Mouse (Mus musculus) ES-Bruce4 (cell line): Measurements from ENCODE around the gene Peli2. TPM values are rescaled to one million over a fixed set of nuclear protein-coding genes. Genes with fewer than 3 reads are reported as not detected.

ENCODE experiments used
- H3K27ac ChIP-seq: 2 replicates; pipeline ENCODE4 v1.5.1; 2012; ENCODE audit warnings: low read length, inconsistent platforms; ENCODE audit not compliant: insufficient read depth
- H3K27me3 ChIP-seq: 2 replicates; pipeline ENCODE4 v1.6.1; 2012; ENCODE audit warnings: mild to moderate bottlenecking, low read length, inconsistent platforms; ENCODE audit not compliant: control insufficient read depth, poor library complexity, insufficient read depth, severe bottlenecking
- H3K36me3 ChIP-seq: 2 replicates; pipeline ENCODE4 v1.6.1; 2012; ENCODE audit warnings: inconsistent platforms, mild to moderate bottlenecking, low read length, moderate library complexity; ENCODE audit not compliant: control insufficient read depth, poor library complexity, insufficient read depth, severe bottlenecking
- H3K4me1 ChIP-seq: one replicate; pipeline ENCODE4 v1.8.1; 2011; ENCODE audit warnings: low read length; ENCODE audit not compliant: control insufficient read depth, insufficient read depth
- H3K4me3 ChIP-seq: 2 replicates; pipeline ENCODE4 v1.5.1; 2011; ENCODE audit warnings: low read depth, mild to moderate bottlenecking, low read length
- H3K9ac ChIP-seq: 2 replicates; pipeline ENCODE4 v1.6.1; 2012; ENCODE audit warnings: low read depth, mild to moderate bottlenecking, inconsistent platforms; ENCODE audit not compliant: poor library complexity, severe bottlenecking
- H3K9me3 ChIP-seq: replicated peaks from 2 replicates; pipeline ENCODE4 v1.6.1; 2012; ENCODE audit warnings: mild to moderate bottlenecking, low read length, inconsistent platforms; ENCODE audit not compliant: control insufficient read depth, poor library complexity, insufficient read depth, severe bottlenecking
- CTCF ChIP-seq: IDR thresholded peaks from one replicate; pipeline ENCODE4 v1.8.1; 2011; ENCODE audit warnings: low read depth, low read length
- EP300 ChIP-seq: IDR thresholded peaks from 2 replicates; pipeline ENCODE4 v1.6.1; 2011; ENCODE audit warnings: low read depth, low read length; ENCODE audit not compliant: insufficient read depth
- POLR2A ChIP-seq: IDR thresholded peaks from one replicate; pipeline ENCODE4 v1.8.1; 2011; ENCODE audit warnings: low read length; ENCODE audit not compliant: insufficient read depth
- polyA plus RNA-seq: library from polyadenylated mRNA; stranded (reverse); fragments of >200 nt; gene quantifications from 2 replicates; pipeline ENCODE4 v1.2.4, GENCODE M21; 2011; ENCODE audit warnings: low read depth; ENCODE audit not compliant: missing spikeins, insufficient read depth, insufficient read length

The Peli2 gene
- polyA plus RNA-seq, 1 experiment = 7.4 TPM

GRCm38 (mm10) chr14:48249909-48250308 lies 129.3 kb downstream of the Peli2 start:
- Histone ChIP-seq H3K9me3 (no peaks in the 10 kb centered on the region), H3K36me3 (no peaks in the 10 kb centered on the region), H3K4me3 (no peak overlapping the region), H3K9ac (no peak overlapping the region), H3K4me1 (no peaks in the 10 kb centered on the region), H3K27ac (no peak overlapping the region), H3K27me3 (no peaks in the 10 kb centered on the region)
- no peak for TF ChIP-seq POLR2A
- TF ChIP-seq CTCF = no peak
- TF ChIP-seq EP300 = no peak

- no peaks in the 10 kb centered on the region for H3K9me3 ChIP-seq
- H3K27ac ChIP-seq = no peak overlapping the region
- H3K4me1 ChIP-seq = no peaks in the 10 kb centered on the region
- H3K27me3 ChIP-seq = no peaks in the 10 kb centered on the region
- no peaks in the 10 kb centered on the region for H3K36me3 ChIP-seq
- no peak overlapping the region for H3K4me3 ChIP-seq
- TF ChIP-seq EP300 (no peak), CTCF (no peak), POLR2A (no peak)
- no peak overlapping the region for H3K9ac ChIP-seq
These were observed 130.9 kb downstream of the Peli2 start for GRCm38 (mm10) chr14:48251381-48251979.

- H3K9ac ChIP-seq = no peak overlapping the region
- TF ChIP-seq POLR2A (no peak), CTCF (no peak), EP300 (no peak)
- H3K36me3 ChIP-seq = no peaks in the 10 kb centered on the region
These were observed 132.6 kb downstream of the Peli2 start for GRCm38 (mm10) chr14:48253183-48253582.

GRCm38 (mm10) chr14:48254696-48255095 lies 134.1 kb downstream of the Peli2 start:
- Histone ChIP-seq H3K36me3 (no peaks in the 10 kb centered on the region), H3K27me3 (no peaks in the 10 kb centered on the region), H3K4me3 (no peak overlapping the region), H3K9me3 (no peaks in the 10 kb centered on the region), H3K4me1 (no peaks in the 10 kb centered on the region), H3K27ac (no peak overlapping the region), H3K9ac (no peak overlapping the region)
- TF ChIP-seq POLR2A (no peak), CTCF (no peak), EP300 (no peak)

More at GRCm38 (mm10) chr14:48253183-48253582, 132.6 kb downstream of the Peli2 start:
- Histone ChIP-seq H3K4me3 (no peak overlapping the region), H3K27ac (no peak overlapping the region), H3K27me3 (no peaks in the 10 kb centered on the region), H3K9me3 (no peaks in the 10 kb centered on the region), H3K4me1 (no peaks in the 10 kb centered on the region)

- Histone ChIP-seq H3K27ac (no peak overlapping the region), H3K36me3 (no peaks in the 10 kb centered on the region), H3K9me3 (no peaks in the 10 kb centered on the region), H3K9ac (no peak overlapping the region), H3K4me1 (no peaks in the 10 kb centered on the region), H3K27me3 (no peaks in the 10 kb centered on the region), H3K4me3 (no peak overlapping the region)
- TF ChIP-seq EP300 (no peak), POLR2A (no peak), CTCF (no peak)
These were observed 134.7 kb downstream of the Peli2 start for GRCm38 (mm10) chr14:48255290-48255689.

- TF ChIP-seq EP300 = no peak
- TF ChIP-seq CTCF = no peak
- TF ChIP-seq POLR2A = no peak
These were observed 137.1 kb downstream of the Peli2 start for GRCm38 (mm10) chr14:48257759-48258158.

More at GRCm38 (mm10) chr14:48257759-48258158, 137.1 kb downstream of the Peli2 start:
- Histone ChIP-seq H3K9ac (no peak overlapping the region), H3K9me3 (no peaks in the 10 kb centered on the region), H3K27me3 (no peaks in the 10 kb centered on the region), H3K4me3 (no peak overlapping the region), H3K27ac (no peak overlapping the region), H3K36me3 (no peaks in the 10 kb centered on the region), H3K4me1 (no peaks in the 10 kb centered on the region)
